Mouse (Mus musculus) stomach, embryonic 16.5 days (tissue): ENCODE measurements around the gene Odam. TPM values are rescaled to one million over a fixed set of nuclear protein-coding genes. Genes with fewer than 3 reads are reported as not detected.

Experiments
- polyA plus RNA-seq: library from polyadenylated mRNA; unstranded; fragments of >200 nt; fragmentation: Nextera tagmentation; extraction: Ambion mirVana; gene quantifications from 2 replicates; pipeline ENCODE4 v1.2.1, GENCODE M21; 2015

Gene Odam
- polyA plus RNA-seq, 1 experiment from 2014 or later = not detected

Other genes with a start within 250 kb of the Odam start
- not detected in 2 replicates for gene Csn1s1, start 218.8 kb upstream of the Odam start, polyA plus RNA-seq
- not detected in 2 replicates for gene Csn2, start 185.4 kb upstream of the Odam start, polyA plus RNA-seq
- gene Csn1s2a, start 110.5 kb upstream of the Odam start, polyA plus RNA-seq = not detected in 2 replicates
- not detected in 2 replicates for gene Csn1s2b, start 76.9 kb upstream of the Odam start, polyA plus RNA-seq
- gene Prr27, start 59.3 kb upstream of the Odam start, polyA plus RNA-seq = not detected in 2 replicates
- not detected in 2 replicates for gene Csn3, start 40.5 kb downstream of the Odam start, polyA plus RNA-seq
- gene 2310003L06Rik, start 84.4 kb downstream of the Odam start, polyA plus RNA-seq = not detected in 2 replicates
- not detected in 2 replicates for gene Gm28434, start 84.5 kb downstream of the Odam start, polyA plus RNA-seq
- not detected in 2 replicates for gene Cabs1, start 94.4 kb downstream of the Odam start, polyA plus RNA-seq
- gene Smr3a, start 117.5 kb downstream of the Odam start, polyA plus RNA-seq = not detected in 2 replicates
- gene Smr2, start 201.5 kb downstream of the Odam start, polyA plus RNA-seq = not detected in 2 replicates
- gene Gm11116, start 226.5 kb downstream of the Odam start, polyA plus RNA-seq = not detected in 2 replicates